Mouse (Mus musculus) lung, embryonic 16.5 days (tissue): Measurements from ENCODE around the gene Nemf. TPM values are rescaled to one million over a fixed set of nuclear protein-coding genes. Genes with fewer than 3 reads are reported as not detected.

Experiments
- ATAC-seq: fragments of 200-750 bp; cut with Nextera tagmentation; 2 replicates; pipeline ENCODE4 v1.8.0; 2017; ENCODE audit warnings: low read depth, mild to moderate bottlenecking, moderate library complexity
- H3K27ac ChIP-seq: fragments of 300-500 bp; sonication (generic); 2 replicates; pipeline ENCODE4 v1.5.1; 2014; ENCODE audit warnings: mild to moderate bottlenecking, control low read depth, low read length
- H3K27me3 ChIP-seq: fragments of 300-500 bp; sonication (generic); 2 replicates; pipeline ENCODE4 v1.6.1; 2014; ENCODE audit warnings: low read depth, low read length, mixed read lengths; ENCODE audit not compliant: control insufficient read depth, insufficient read depth
- H3K36me3 ChIP-seq: fragments of 300-500 bp; sonication (generic); 2 replicates; pipeline ENCODE4 v1.6.1; 2014; ENCODE audit warnings: low read length; ENCODE audit not compliant: control insufficient read depth, insufficient read depth
- H3K4me1 ChIP-seq: fragments of 300-500 bp; sonication (generic); replicated peaks from 2 replicates; pipeline ENCODE4 v1.6.1; 2014; ENCODE audit warnings: low read length, mixed read lengths; ENCODE audit not compliant: control insufficient read depth, insufficient read depth
- H3K4me2 ChIP-seq: fragments of 300-500 bp; sonication (generic); 2 replicates; pipeline ENCODE4 v1.6.1; 2014; ENCODE audit warnings: low read depth, low read length, control low read depth
- H3K4me3 ChIP-seq: fragments of 300-500 bp; sonication (generic); 2 replicates; pipeline ENCODE4 v1.5.1; 2014; ENCODE audit warnings: mild to moderate bottlenecking, low read length, control low read depth
- H3K9ac ChIP-seq: fragments of 300-500 bp; sonication (generic); 2 replicates; pipeline ENCODE4 v1.6.1; 2014; ENCODE audit warnings: low read length, control low read depth
- H3K9me3 ChIP-seq: fragments of 300-500 bp; sonication (generic); 2 replicates; pipeline ENCODE4 v1.6.1; 2016; ENCODE audit warnings: low read length; ENCODE audit not compliant: control insufficient read depth
- WGBS: fragments of 180-500 bp; shearing (Covaris S2); extraction: QIAGEN DNeasy Blood & Tissue Kit; methylation state at CpG from one replicate; pipeline ENCODE4 v1.1.7; 2014; 5-methylcytosine and 5-hydroxymethylcytosine counted together
- polyA plus RNA-seq: library from polyadenylated mRNA; unstranded; fragments of >200 nt; fragmentation: Nextera tagmentation; extraction: Ambion mirVana; gene quantifications from 2 replicates; pipeline ENCODE4 v1.2.1, GENCODE M21; 2015

Gene Nemf
- polyA plus RNA-seq, 1 experiment from 2014 or later: 86.9 TPM

GRCm38 (mm10) chr12:69373850-69374766 lies 17.1 kb upstream of the Nemf start:
- H3K36me3 ChIP-seq: no peaks in the 10 kb centered on the region
- H3K4me3 ChIP-seq: peak overlapping the region; percentile 95
- peaks cover 17% of the 10 kb centered on the region for H3K4me1 ChIP-seq
- peak overlapping the region; percentile 91 for H3K4me2 ChIP-seq
- H3K27me3 ChIP-seq: no peaks in the 10 kb centered on the region
- WGBS: 22% methylated on average over 11 of the region's 11 CpGs
- H3K9me3 ChIP-seq: no peaks in the 10 kb centered on the region
- peak overlapping the region; percentile 100 for H3K9ac ChIP-seq
- H3K27ac ChIP-seq: no peak overlapping the region
- ATAC-seq: no peak

- Histone ChIP-seq H3K9me3 (no peaks in the 10 kb centered on the region), H3K9ac (peak overlapping the region; percentile 100), H3K4me1 (peaks cover 17% of the 10 kb centered on the region), H3K4me3 (peak overlapping the region; percentile 95), H3K27ac (peak overlapping the region; percentile 99), H3K27me3 (no peaks in the 10 kb centered on the region), H3K36me3 (no peaks in the 10 kb centered on the region), H3K4me2 (peak overlapping the region; percentile 91)
- no peak for ATAC-seq
- under 1% methylated on average over 42 of the region's 42 CpGs for WGBS
Observed at GRCm38 (mm10) chr12:69372731-69373331, 15.9 kb upstream of the Nemf start.

GRCm38 (mm10) chr12:69371854-69372671 lies 15.1 kb upstream of the Nemf start, which contains the start of the genes Arf6 and Gm9887:
Gene Arf6, plus strand, starts transcription at chr12:69372150.
Gene Gm9887, minus strand, starts transcription at chr12:69372458.
- no peaks in the 10 kb centered on the region for H3K9me3 ChIP-seq
- peak within 1 kb of the TSS; percentile 100 for H3K9ac ChIP-seq
- ATAC-seq: peak; percentile 95
- under 1% methylated on average over 70 of the region's 121 CpGs for WGBS
- H3K4me1 ChIP-seq: peaks cover 17% of the 10 kb centered on the region
- no peaks in the 10 kb centered on the region for H3K36me3 ChIP-seq
- no peaks in the 10 kb centered on the region for H3K27me3 ChIP-seq
- peak within 1 kb of the TSS; percentile 91 for H3K4me2 ChIP-seq
- H3K27ac ChIP-seq: peak within 1 kb of the TSS; percentile 99
- peak within 1 kb of the TSS; percentile 95 for H3K4me3 ChIP-seq

GRCm38 (mm10) chr12:69371421-69371853 lies 14.5 kb upstream of the Nemf start:
- peak; percentile 85 for ATAC-seq
- Histone ChIP-seq H3K4me2 (peak overlapping the region; percentile 60), H3K9ac (peak overlapping the region; percentile 100), H3K4me1 (peaks cover 17% of the 10 kb centered on the region), H3K36me3 (no peaks in the 10 kb centered on the region), H3K4me3 (peak overlapping the region; percentile 95), H3K27me3 (no peaks in the 10 kb centered on the region), H3K9me3 (no peaks in the 10 kb centered on the region), H3K27ac (peak overlapping the region; percentile 99)
- under 1% methylated on average over 24 of the region's 24 CpGs for WGBS

- no peak for ATAC-seq
- no peaks in the 10 kb centered on the region for H3K36me3 ChIP-seq
- 9% methylated on average over 7 of the region's 7 CpGs for WGBS
Observed at GRCm38 (mm10) chr12:69370936-69371335, 14.0 kb upstream of the Nemf start.

DNA sequence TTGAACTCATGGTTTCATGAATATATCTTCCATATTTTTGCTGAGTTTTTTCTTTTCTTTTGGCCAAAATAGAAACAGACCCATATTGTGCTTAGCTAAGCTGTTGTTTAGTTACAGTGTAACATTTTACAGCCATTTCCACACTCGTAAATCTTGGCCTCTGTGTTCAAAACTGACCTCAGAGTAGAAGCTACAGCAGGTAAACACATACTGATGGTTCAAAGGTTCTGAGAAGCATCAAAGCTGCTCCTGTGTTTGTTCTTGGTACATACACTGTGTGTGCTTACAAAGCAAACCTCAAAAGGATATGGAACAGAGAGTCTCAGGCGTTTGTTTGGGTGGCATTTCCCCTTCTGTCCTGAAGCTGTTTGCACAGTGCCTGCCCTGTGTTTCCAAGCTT lies 10.6 kb upstream of the Nemf start:
- Histone ChIP-seq H3K9me3 (no peaks in the 10 kb centered on the region), H3K4me3 (no peak overlapping the region), H3K27ac (no peak overlapping the region), H3K27me3 (no peaks in the 10 kb centered on the region), H3K4me2 (no peak overlapping the region), H3K4me1 (peaks cover 9% of the 10 kb centered on the region), H3K36me3 (no peaks in the 10 kb centered on the region), H3K9ac (no peak overlapping the region)
- ATAC-seq: no peak
- WGBS: 45% methylated on average over 2 of the region's 2 CpGs

More at GRCm38 (mm10) chr12:69370936-69371335, 14.0 kb upstream of the Nemf start:
- peak overlapping the region; percentile 95 for H3K4me3 ChIP-seq
- H3K4me1 ChIP-seq: peaks cover 13% of the 10 kb centered on the region
- peak overlapping the region; percentile 99 for H3K27ac ChIP-seq
- peak overlapping the region; percentile 100 for H3K9ac ChIP-seq
- H3K27me3 ChIP-seq: no peaks in the 10 kb centered on the region
- no peaks in the 10 kb centered on the region for H3K9me3 ChIP-seq
- peak overlapping the region; percentile 60 for H3K4me2 ChIP-seq

GRCm38 (mm10) chr12:69366424-69366823 lies 9.5 kb upstream of the Nemf start:
- Histone ChIP-seq H3K4me2 (no peak overlapping the region), H3K4me3 (no peak overlapping the region), H3K36me3 (no peaks in the 10 kb centered on the region), H3K4me1 (peaks cover 14% of the 10 kb centered on the region), H3K9ac (no peak overlapping the region), H3K27ac (no peak overlapping the region), H3K9me3 (no peaks in the 10 kb centered on the region), H3K27me3 (no peaks in the 10 kb centered on the region)
- ATAC-seq: no peak

DNA sequence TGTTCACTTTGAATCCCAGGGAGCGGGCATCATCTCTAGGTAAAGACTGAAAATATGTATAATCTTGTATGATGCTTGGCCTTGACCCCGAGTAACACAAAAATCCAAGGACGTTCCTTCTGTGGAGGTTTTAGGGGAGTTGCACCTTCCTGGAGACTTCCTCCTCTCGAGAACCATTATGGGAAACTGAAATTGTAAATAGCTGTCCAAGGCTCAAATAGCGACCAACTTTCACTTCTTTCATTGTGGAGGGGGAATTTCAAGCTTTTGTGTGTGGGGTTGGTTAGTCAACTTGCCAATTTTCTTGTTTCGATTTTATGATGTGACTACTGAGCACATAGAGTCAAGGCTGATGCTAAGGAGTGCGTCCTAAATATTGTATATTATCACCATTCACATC lies 8.8 kb upstream of the Nemf start:
- H3K27ac ChIP-seq: no peak overlapping the region
- WGBS: 78% methylated on average over 7 of the region's 7 CpGs
- ATAC-seq: no peak
- no peak overlapping the region for H3K4me2 ChIP-seq
- H3K4me1 ChIP-seq: peaks cover 14% of the 10 kb centered on the region
- no peaks in the 10 kb centered on the region for H3K9me3 ChIP-seq
- H3K36me3 ChIP-seq: no peaks in the 10 kb centered on the region
- H3K27me3 ChIP-seq: no peaks in the 10 kb centered on the region
- H3K9ac ChIP-seq: no peak overlapping the region
- H3K4me3 ChIP-seq: no peak overlapping the region
